Mouse (Mus musculus) olfactory bulb, adult 2 months (tissue): ENCODE measurements around the gene Golgb1. TPM values are rescaled to one million over a fixed set of nuclear protein-coding genes. Genes with fewer than 3 reads are reported as not detected.

Source experiments
- H3K27ac ChIP-seq: fragments of 200-500 bp; 2 replicates; pipeline ENCODE4 v1.5.1; 2012; ENCODE audit warnings: low read depth, low read length; ENCODE audit not compliant: insufficient read depth
- H3K4me1 ChIP-seq: fragments of 200-500 bp; 2 replicates; pipeline ENCODE4 v1.6.1; 2012; ENCODE audit warnings: low read length; ENCODE audit not compliant: control insufficient read depth, insufficient read depth
- H3K4me3 ChIP-seq: fragments of 200-500 bp; 2 replicates; pipeline ENCODE4 v1.5.1; 2012; ENCODE audit warnings: mild to moderate bottlenecking, low read depth, low read length, moderate library complexity; ENCODE audit not compliant: insufficient read depth
- CTCF ChIP-seq: fragments of 200-500 bp; IDR thresholded peaks from 2 replicates; pipeline ENCODE4 v1.5.1; 2012; ENCODE audit warnings: low read depth, mild to moderate bottlenecking, low read length, moderate library complexity; ENCODE audit not compliant: insufficient read depth
- POLR2A ChIP-seq: fragments of 200-500 bp; IDR thresholded peaks from 2 replicates; pipeline ENCODE4 v1.6.1; 2012; ENCODE audit warnings: mild to moderate bottlenecking, low read depth, low read length, moderate library complexity; ENCODE audit not compliant: insufficient read depth
- WGBS: fragments of 180-500 bp; shearing (Covaris S2); methylation state at CpG from one replicate; pipeline ENCODE4 v1.1.7; 2018; 5-methylcytosine and 5-hydroxymethylcytosine counted together
- polyA plus RNA-seq: library from polyadenylated mRNA; stranded (reverse); fragments of >200 nt; gene quantifications from 2 replicates; pipeline ENCODE4 v1.2.4, GENCODE M21; 2012; ENCODE audit warnings: low replicate concordance; ENCODE audit not compliant: missing spikeins, insufficient read depth, insufficient read length

The Golgb1 gene
- polyA plus RNA-seq, 1 experiment = 36.6 TPM

DNA sequence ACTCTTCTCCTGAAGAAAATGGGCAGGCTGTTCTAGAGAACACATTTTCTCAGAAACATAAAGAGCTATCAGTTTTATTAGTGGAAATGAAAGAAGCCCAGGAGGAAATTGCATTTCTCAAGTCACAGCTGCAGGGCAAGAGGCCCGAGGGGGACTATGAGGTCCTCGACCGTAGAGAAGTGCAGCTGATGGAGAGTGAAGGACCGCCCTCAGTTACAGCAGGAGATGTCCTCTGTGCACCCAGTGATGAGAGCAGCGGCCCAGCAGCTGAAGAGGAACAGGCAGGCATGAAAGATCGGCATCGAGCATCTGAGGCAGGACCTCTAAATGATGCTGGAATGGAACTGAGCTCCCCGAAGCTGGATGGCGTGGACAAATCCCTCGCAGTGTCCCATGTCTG, 37.0 kb downstream of the Golgb1 start:
- Histone ChIP-seq H3K4me3 (no peak overlapping the region), H3K27ac (no peak overlapping the region), H3K4me1 (no peaks in the 10 kb centered on the region)
- WGBS = 94% methylated on average over 10 of the region's 10 CpGs
- TF ChIP-seq POLR2A (no peak), CTCF (no peak)

- Histone ChIP-seq H3K4me1 (no peaks in the 10 kb centered on the region), H3K27ac (no peak overlapping the region), H3K4me3 (no peak overlapping the region)
- WGBS = 91% methylated on average over 13 of the region's 13 CpGs
- TF ChIP-seq CTCF (no peak), POLR2A (no peak)
Observed at GRCm38 (mm10) chr16:36912311-36912710, 37.4 kb downstream of the Golgb1 start.

GRCm38 (mm10) chr16:36914195-36914594, 39.3 kb downstream of the Golgb1 start:
- Histone ChIP-seq H3K4me1 (no peaks in the 10 kb centered on the region), H3K4me3 (no peak overlapping the region), H3K27ac (no peak overlapping the region)
- TF ChIP-seq CTCF = no peak
- no peak for TF ChIP-seq POLR2A
- 67% methylated on average over 5 of the region's 5 CpGs for WGBS

- WGBS = 87% methylated on average over 10 of the region's 10 CpGs
- no peak for TF ChIP-seq CTCF
- TF ChIP-seq POLR2A = no peak
- no peak overlapping the region for H3K27ac ChIP-seq
- no peaks in the 10 kb centered on the region for H3K4me1 ChIP-seq
- H3K4me3 ChIP-seq = no peak overlapping the region
Observed at GRCm38 (mm10) chr16:36918505-36918904, 43.6 kb downstream of the Golgb1 start.

DNA sequence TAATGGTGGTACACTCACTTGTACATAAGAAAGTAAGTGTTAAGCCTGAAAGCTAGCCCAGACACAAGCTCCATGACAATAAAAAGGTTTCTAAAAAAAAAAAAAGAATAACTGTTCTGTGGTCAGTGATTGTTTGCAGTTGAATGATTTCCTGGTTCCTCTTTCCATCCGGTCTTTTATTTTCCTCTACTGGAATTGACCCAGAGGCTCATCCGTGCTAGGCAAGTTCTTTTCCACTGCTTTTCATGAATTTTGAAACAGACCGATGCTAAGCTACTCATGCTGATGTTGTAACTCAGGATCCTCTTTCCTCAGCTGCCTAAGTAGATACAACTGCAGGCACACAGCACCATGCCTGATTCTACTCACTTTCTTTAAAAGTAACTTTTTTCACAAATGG, 45.5 kb downstream of the Golgb1 start:
- 83% methylated on average over 3 of the region's 3 CpGs for WGBS
- no peak for TF ChIP-seq POLR2A
- TF ChIP-seq CTCF = no peak
- Histone ChIP-seq H3K4me1 (no peaks in the 10 kb centered on the region), H3K4me3 (no peak overlapping the region), H3K27ac (no peak overlapping the region)

DNA sequence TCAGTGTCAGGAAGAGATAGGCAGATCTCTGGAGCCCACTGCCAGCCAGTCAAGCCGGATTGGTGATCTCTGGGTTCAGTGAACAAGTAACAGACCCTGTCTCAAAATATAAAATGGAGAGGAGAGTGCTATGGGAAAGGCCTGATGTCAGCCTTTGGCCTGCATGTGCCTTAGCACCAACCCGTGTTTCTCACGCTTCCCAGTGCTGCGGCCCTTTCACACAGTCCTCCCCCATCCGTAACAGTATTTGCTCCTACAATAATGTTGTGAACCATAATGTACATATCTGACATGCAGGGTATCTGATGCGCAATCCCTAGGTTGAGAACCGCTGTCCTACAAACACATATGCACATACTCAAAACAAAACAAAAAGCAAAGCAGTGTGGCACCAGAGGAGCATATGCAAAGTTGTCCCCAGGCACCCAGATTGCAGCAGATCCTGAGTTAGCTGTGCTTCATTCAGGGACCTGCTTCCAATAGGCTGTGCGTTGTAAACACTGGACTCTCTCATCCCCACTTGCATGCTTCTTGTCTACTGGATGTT, 46.2 kb downstream of the Golgb1 start:
- no peak for TF ChIP-seq CTCF
- no peak for TF ChIP-seq POLR2A
- H3K27ac ChIP-seq = no peak overlapping the region
- H3K4me1 ChIP-seq = no peaks in the 10 kb centered on the region
- WGBS = 92% methylated on average over 8 of the region's 8 CpGs
- no peak overlapping the region for H3K4me3 ChIP-seq

DNA sequence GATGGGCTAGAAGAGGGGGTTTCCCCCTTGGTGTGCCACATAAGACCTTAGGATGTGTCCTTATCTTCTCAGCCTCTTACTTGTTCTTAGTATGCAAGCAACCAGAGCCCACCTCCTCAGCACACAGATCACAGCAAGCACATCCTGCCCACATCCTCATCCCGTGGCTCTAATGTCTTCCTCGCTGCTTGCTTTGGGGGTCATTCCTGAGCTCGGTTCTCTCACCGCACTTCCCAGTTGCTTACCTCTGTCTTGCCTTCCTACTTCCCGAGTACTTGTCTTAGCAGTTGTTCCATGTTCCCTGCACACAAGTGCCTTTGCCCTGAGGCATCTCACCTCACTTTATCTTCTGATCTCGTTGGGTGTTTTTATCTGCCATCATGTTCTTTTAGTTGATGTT, 47.0 kb downstream of the Golgb1 start:
- H3K4me1 ChIP-seq = no peaks in the 10 kb centered on the region
- TF ChIP-seq CTCF (no peak), POLR2A (no peak)
- no peak overlapping the region for H3K27ac ChIP-seq
- no peak overlapping the region for H3K4me3 ChIP-seq
- WGBS = 89% methylated on average over 6 of the region's 6 CpGs

DNA sequence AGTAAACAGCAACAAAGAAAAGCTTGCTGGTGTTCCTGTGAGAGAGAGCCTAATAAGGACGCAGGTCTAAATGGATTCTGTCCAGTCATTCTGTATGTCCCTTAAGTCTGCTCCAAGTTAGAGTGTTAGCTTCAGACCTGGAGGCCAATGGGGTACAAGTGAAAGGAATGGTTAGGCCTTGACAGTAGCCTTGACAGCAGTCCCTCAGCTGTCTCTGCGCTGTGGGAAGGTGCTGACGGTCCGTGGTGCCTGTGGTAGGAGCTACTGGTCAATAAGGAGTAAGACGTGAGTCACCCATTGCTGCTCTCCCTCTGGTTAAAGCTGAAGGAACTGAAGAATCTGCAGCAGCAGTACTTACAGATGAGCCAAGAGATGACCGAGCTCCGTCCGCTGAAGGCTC, 49.4 kb downstream of the Golgb1 start:
- no peaks in the 10 kb centered on the region for H3K4me1 ChIP-seq
- H3K27ac ChIP-seq = no peak overlapping the region
- TF ChIP-seq POLR2A = no peak
- no peak for TF ChIP-seq CTCF
- no peak overlapping the region for H3K4me3 ChIP-seq
- 94% methylated on average over 8 of the region's 8 CpGs for WGBS

- no peaks in the 10 kb centered on the region for H3K4me1 ChIP-seq
- no peak overlapping the region for H3K27ac ChIP-seq
- 93% methylated on average over 6 of the region's 6 CpGs for WGBS
- H3K4me3 ChIP-seq = no peak overlapping the region
- TF ChIP-seq POLR2A = no peak
- TF ChIP-seq CTCF = no peak
Observed at GRCm38 (mm10) chr16:36925351-36925750, 50.4 kb downstream of the Golgb1 start.

GRCm38 (mm10) chr16:36925797-36926196, 50.9 kb downstream of the Golgb1 start:
- Histone ChIP-seq H3K27ac (no peak overlapping the region), H3K4me3 (no peak overlapping the region), H3K4me1 (no peaks in the 10 kb centered on the region)
- TF ChIP-seq CTCF = no peak
- TF ChIP-seq POLR2A = no peak
- WGBS = 71% methylated on average over 6 of the region's 6 CpGs
